Mouse (Mus musculus): ENCODE results near the gene Cd19.

- TF ChIP-seq POLR2A (IDR thresholded peaks at IDR 0.05; ENCODE audit: borderline replicate concordance, control insufficient read depth, low read depth, low read length), result no peak
- TF ChIP-seq CTCF (IDR thresholded peaks at IDR 0.05; ENCODE audit: control insufficient read depth, insufficient read depth, low read length), result no peak
These were observed 13.5 kb upstream of the Cd19 start for GRCm38 (mm10) chr7:126428154-126428553.
